Mouse (Mus musculus) stomach, postnatal 0 days (tissue): Measurements from ENCODE around the gene Ptprf. TPM values are rescaled to one million over a fixed set of nuclear protein-coding genes. Genes with fewer than 3 reads are reported as not detected.
A peak's percentile ranks its signal among the peaks of the same experiment; 100 is the strongest.

ENCODE experiments used
- ATAC-seq: fragments of 200-750 bp; cut with Nextera tagmentation; 2 replicates; pipeline ENCODE4 v1.8.0; 2017; ENCODE audit not compliant: low FRiP score, low TSS enrichment
- DNase-seq: peaks from one replicate; pipeline ENCODE4 v3.0.0-alpha.2; 2016; ENCODE audit warnings: low spot score
- H3K27ac ChIP-seq: fragments of 300-500 bp; sonication (generic); replicated peaks from 2 replicates; pipeline ENCODE4 v1.5.1; 2014; ENCODE audit warnings: mild to moderate bottlenecking, control low read depth
- H3K27me3 ChIP-seq: fragments of 300-500 bp; sonication (generic); 2 replicates; pipeline ENCODE4 v1.6.1; 2014; ENCODE audit warnings: low read length; ENCODE audit not compliant: control insufficient read depth, insufficient read depth
- H3K36me3 ChIP-seq: fragments of 300-500 bp; sonication (generic); 2 replicates; pipeline ENCODE4 v1.6.1; 2014; ENCODE audit warnings: low read length, mixed read lengths; ENCODE audit not compliant: control insufficient read depth, insufficient read depth
- H3K4me1 ChIP-seq: fragments of 300-500 bp; sonication (generic); replicated peaks from 2 replicates; pipeline ENCODE4 v1.6.1; 2014; ENCODE audit warnings: antibody characterized with exemption; ENCODE audit not compliant: control insufficient read depth, insufficient read depth
- H3K4me2 ChIP-seq: fragments of 300-500 bp; sonication (generic); replicated peaks from 2 replicates; pipeline ENCODE4 v1.6.1; 2014; ENCODE audit warnings: low read depth, mild to moderate bottlenecking, control low read depth, moderate library complexity
- H3K4me3 ChIP-seq: fragments of 300-500 bp; sonication (generic); 2 replicates; pipeline ENCODE4 v1.5.1; 2014; ENCODE audit warnings: low read depth, low read length, control low read depth
- H3K9ac ChIP-seq: fragments of 300-500 bp; sonication (generic); 2 replicates; pipeline ENCODE4 v1.6.1; 2014; ENCODE audit warnings: mild to moderate bottlenecking, low read length, control low read depth, mixed read lengths
- H3K9me3 ChIP-seq: fragments of 300-500 bp; sonication (generic); 2 replicates; pipeline ENCODE4 v1.6.1; 2016; ENCODE audit warnings: low read length; ENCODE audit not compliant: control insufficient read depth
- CTCF ChIP-seq: IDR thresholded peaks from 2 replicates; pipeline ENCODE4 v1.5.1; 2016; ENCODE audit warnings: antibody characterized with exemption, low read depth, mild to moderate bottlenecking, moderate library complexity
- EP300 ChIP-seq: optimal IDR thresholded peaks from 2 replicates; pipeline ENCODE3; 2016; ENCODE audit warnings: antibody characterized with exemption
- WGBS: fragments of 180-500 bp; shearing (Covaris S2); extraction: QIAGEN DNeasy Blood & Tissue Kit; methylation state at CpG from one replicate; pipeline ENCODE4 v1.1.7; 2014; 5-methylcytosine and 5-hydroxymethylcytosine counted together
- polyA plus RNA-seq: library from polyadenylated mRNA; unstranded; fragments of >200 nt; fragmentation: Nextera tagmentation; extraction: Ambion mirVana; gene quantifications from 2 replicates; pipeline ENCODE4 v1.2.1, GENCODE M21; 2015

Ptprf gene
- polyA plus RNA-seq, 1 experiment from 2014 or later = 30.1 TPM

DNA sequence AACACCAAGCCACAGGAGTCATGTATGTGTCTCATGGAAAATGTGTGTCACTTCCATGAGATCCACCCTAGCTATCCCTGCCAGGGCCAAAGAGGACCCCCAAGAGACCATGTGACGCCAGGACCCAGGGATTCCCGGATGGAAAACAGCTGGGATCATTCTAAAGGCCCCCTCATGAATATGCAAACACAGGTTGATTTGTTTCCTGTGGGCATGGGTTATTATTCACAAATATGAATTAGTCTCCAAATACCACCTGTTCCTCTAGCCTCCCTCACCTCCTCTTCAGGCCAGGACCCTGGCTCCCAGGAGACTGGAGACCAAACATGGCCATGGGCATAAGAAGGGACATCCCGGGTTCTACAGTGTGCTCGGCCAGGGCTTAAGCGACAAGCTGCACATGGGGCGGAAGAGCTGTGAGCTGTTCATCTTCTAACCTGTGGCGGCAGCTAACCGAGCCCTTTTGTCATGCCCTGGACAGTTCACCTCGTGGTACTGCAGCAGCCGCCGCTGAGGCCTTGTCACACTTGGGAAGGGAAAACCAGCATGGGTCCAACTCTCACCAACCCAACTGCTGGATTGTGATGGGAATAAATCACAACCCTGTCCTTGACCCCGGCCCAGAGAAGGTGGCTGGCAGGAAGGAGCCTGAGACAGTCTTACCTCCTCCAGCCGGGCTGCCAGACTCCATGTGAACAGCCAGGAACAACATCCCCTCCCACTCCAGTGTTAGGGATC, 9.6 kb downstream of the Ptprf start:
- Histone ChIP-seq H3K4me1 (peaks cover 4% of the 10 kb centered on the region; the same call in 1 of the 2 replicates), H3K4me3 (no peak overlapping the region)

DNA sequence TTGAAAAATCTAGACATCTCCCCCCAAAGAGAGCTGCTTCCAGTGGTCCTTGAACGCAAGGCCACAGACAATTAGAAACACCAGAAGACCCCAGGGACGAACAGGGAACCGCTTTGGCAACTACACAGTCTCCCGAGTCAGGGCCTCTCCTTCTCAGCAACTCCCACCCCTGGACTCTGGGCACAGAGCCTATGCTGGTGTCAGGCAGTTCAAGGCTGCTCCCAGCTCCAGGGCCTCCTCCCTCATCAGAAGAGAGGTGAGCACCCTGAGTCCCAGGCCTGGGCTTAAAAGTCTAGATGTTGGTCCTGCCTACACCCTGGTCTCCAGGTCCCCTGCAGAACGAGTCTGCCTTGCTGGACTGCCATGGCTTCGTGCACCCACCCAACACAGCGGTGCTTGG, 10.7 kb downstream of the Ptprf start:
- Histone ChIP-seq H3K9me3 (no peaks in the 10 kb centered on the region), H3K36me3 (no peaks in the 10 kb centered on the region), H3K4me3 (no peak overlapping the region), H3K4me2 (no peak overlapping the region), H3K9ac (no peak overlapping the region), H3K27me3 (no peaks in the 10 kb centered on the region), H3K27ac (0 out of 2 replicates have a peak overlapping the region, but pooled peaks have one; percentile 45), H3K4me1 (peaks cover 9% of the 10 kb centered on the region; the same call in 1 of the 2 replicates)
- ATAC-seq (no peak), DNase-seq (no peak)
- 59% methylated on average over 7 of the region's 7 CpGs for WGBS
- no peak for TF ChIP-seq CTCF
- TF ChIP-seq EP300 = no peak

More for the DNA sequence above, 9.6 kb downstream of the Ptprf start:
- DNase-seq (no peak), ATAC-seq (no peak)
- H3K9ac ChIP-seq = no peak overlapping the region
- no peak for TF ChIP-seq CTCF
- TF ChIP-seq EP300 = no peak
- no peaks in the 10 kb centered on the region for H3K27me3 ChIP-seq
- no peaks in the 10 kb centered on the region for H3K9me3 ChIP-seq
- no peak overlapping the region for H3K4me2 ChIP-seq
- no peaks in the 10 kb centered on the region for H3K36me3 ChIP-seq
- H3K27ac ChIP-seq = no peak overlapping the region
- WGBS = 62% methylated on average over 13 of the region's 13 CpGs

DNA sequence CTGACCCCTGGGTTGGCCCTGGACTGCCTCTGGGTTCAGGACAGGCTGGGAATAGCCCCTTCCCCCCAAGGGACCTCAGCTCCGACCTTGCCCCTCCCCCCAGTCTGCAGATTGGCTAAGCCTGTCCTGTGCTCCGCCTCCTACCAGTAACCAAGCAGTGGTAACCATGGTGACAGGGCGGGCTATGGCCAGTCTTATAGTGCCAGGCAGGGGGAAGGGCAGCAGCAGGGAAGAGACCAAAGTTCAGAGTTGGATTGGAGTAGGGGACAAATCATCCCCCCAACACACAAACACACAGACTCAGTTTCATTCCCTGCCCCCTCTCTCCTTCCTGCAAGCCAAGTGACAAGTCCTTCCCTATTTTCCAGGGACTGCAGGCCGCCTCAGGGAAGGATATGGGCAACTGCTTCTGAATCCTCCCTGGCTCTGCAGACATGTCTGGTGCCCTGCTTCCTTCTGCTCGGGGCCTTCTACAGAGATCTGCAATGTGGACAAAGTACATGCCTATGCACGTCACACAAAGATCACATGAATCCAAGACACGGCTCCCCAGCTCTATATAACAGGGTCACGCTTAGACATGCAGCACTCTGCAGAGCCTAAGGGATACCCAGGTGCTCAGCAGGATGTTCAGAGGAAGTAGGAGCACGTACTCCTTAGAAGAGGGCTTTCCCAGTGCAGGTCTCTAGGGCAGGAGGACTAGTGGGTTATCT, 14.5 kb downstream of the Ptprf start:
- Histone ChIP-seq H3K9me3 (no peaks in the 10 kb centered on the region), H3K27ac (peak overlapping the region; percentile 86), H3K27me3 (no peaks in the 10 kb centered on the region), H3K36me3 (no peaks in the 10 kb centered on the region), H3K4me1 (peaks cover 16% of the 10 kb centered on the region), H3K4me2 (peak overlapping the region; percentile 32), H3K4me3 (no peak overlapping the region), H3K9ac (peak overlapping the region; percentile 31; the same call in 1 of the 2 replicates)
- ATAC-seq (peak; percentile 85), DNase-seq (peak; percentile 95)
- TF ChIP-seq EP300 (no peak), CTCF (no peak)
- WGBS = 28% methylated on average over 9 of the region's 9 CpGs

DNA sequence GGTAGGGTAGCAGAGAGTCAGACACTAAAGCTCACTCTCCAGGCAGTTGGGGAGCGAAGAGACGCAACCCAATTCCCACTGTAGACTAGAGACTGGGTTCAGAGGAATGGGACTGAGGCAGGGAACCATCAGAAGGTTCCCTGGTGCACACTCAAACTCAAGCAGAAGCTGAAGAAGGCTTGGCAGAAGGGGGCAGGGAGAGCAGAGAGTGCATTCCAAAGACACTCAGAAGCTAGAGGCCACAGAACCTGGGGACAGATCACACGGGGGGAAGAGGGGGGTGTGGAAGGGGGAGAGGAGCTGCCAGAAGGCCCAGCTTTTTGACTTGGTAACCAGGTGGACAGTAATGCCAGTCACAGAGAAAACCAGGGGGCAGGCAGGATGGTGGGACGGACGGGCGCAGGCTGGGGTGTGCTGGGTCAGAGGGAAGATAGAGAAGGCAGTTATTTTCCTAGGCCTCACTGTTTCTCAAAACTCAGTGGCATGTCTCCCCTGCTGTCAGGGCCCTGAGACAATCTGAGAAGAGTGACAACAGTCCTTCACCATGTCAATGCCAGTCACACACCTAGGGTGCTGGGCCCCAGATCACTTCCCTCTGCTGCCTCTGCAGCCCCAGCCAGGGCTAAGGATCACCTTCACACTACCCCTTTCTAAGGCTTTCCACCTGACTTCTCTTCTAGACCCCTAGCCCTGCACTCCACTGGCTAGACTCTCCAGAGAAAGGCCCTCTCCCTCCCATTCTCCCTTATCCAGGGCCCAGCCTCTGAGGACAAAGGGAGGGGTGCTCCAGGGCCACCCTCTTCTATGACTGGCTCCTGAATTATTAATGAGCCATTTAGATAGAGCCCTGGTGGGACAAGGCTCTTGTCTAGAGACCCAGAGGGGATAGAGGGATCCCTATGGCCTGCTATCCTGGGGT, 15.3 kb downstream of the Ptprf start:
- peaks cover 16% of the 10 kb centered on the region for H3K4me1 ChIP-seq
- H3K27me3 ChIP-seq = no peaks in the 10 kb centered on the region
- H3K27ac ChIP-seq = peak overlapping the region; percentile 86
- 65% methylated on average over 6 of the region's 6 CpGs for WGBS
- TF ChIP-seq EP300 = no peak
- peak; percentile 60 for ATAC-seq
- H3K9me3 ChIP-seq = no peaks in the 10 kb centered on the region
- no peak for DNase-seq
- H3K36me3 ChIP-seq = no peaks in the 10 kb centered on the region
- H3K4me2 ChIP-seq = peak overlapping the region; percentile 32
- H3K4me3 ChIP-seq = no peak overlapping the region
- peak overlapping the region; percentile 31; the same call in 1 of the 2 replicates for H3K9ac ChIP-seq

DNA sequence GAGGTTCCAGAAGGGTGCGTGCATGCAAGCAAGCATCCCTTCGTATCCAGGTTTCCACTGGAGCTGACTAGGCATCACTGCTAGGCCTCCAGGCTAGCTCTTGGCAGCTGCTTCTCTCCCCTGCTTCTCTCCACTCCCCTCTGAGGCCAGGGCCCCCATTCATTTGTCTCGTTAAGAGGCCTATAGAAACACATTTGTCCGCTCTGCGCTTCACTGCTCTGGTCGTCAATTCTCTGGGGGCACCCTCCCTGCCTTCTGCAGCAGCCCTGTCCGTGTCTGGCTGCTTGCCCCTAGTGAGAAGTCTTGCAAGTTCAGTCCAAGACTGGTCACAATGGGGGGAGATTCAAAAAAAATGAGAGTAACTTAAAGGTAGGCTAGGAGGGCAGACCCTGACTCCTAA, 16.7 kb downstream of the Ptprf start:
- no peak overlapping the region for H3K4me3 ChIP-seq
- TF ChIP-seq EP300 (no peak), CTCF (no peak)
- ATAC-seq (no peak), DNase-seq (no peak)
- no peak overlapping the region; the same call in 1 of the 2 replicates for H3K9ac ChIP-seq
- peaks cover 16% of the 10 kb centered on the region for H3K4me1 ChIP-seq
- 39% methylated on average over 7 of the region's 7 CpGs for WGBS
- no peaks in the 10 kb centered on the region; the same call in 1 of the 2 replicates for H3K36me3 ChIP-seq
- no peaks in the 10 kb centered on the region for H3K9me3 ChIP-seq
- no peaks in the 10 kb centered on the region for H3K27me3 ChIP-seq
- H3K27ac ChIP-seq = peak overlapping the region; percentile 86
- no peak overlapping the region for H3K4me2 ChIP-seq
